Mouse (Mus musculus): ENCODE results near the gene Brip1.

GRCm38 (mm10) chr11:86200460-86201021 lies 452 bp downstream of the Brip1 start:
- TF ChIP-seq GATA1 (IDR thresholded peaks at IDR 0.05; ENCODE audit: borderline replicate concordance, low read length) (no peak), FLI1 (IDR thresholded peaks at IDR 0.05; ENCODE audit: low read length) (no peak)
